In genomic region chr5:93174675-93175074, GRCm38 (mm10) we compare ENCODE assay signal across 35 mouse cellular contexts. TPM values are rescaled to one million over a fixed set of nuclear protein-coding genes. Genes with fewer than 3 reads are reported as not detected.
"Had no signal": no experiment of that assay in that cellular context is flagged by ENCODE, and none has a peak within 500 bp of the region (broad histone marks: within the 10 kb centered on the region; RNA-seq: fewer than 3 reads in every experiment).

No protein-coding gene starts in this region.

- DNase-seq: left cerebral cortex, postnatal 4 days; liver; liver, embryonic 13.5 days; liver, postnatal 0 days; lung, adult 18-20 months; lung, adult 2 months; lung, embryonic 14.5 days; lung, postnatal 10 days; lung, postnatal 14 days; lung, postnatal 36 days; lung, postnatal 4 days; midbrain, embryonic 14.5 days had no signal

- H3K9ac ChIP-seq: limb, embryonic 12.5 days; limb, embryonic 13.5 days; limb, embryonic 15.5 days; liver, embryonic 12.5 days; liver, embryonic 13.5 days; liver, embryonic 14.5 days; liver, embryonic 15.5 days; liver, postnatal 0 days; lung, embryonic 14.5 days; lung, embryonic 15.5 days; midbrain, embryonic 12.5 days; midbrain, embryonic 13.5 days; midbrain, embryonic 15.5 days; neural tube, embryonic 12.5 days; neural tube, embryonic 13.5 days had no signal

- H3K27me3 ChIP-seq: limb, embryonic 12.5 days; limb, embryonic 13.5 days; limb, embryonic 15.5 days; liver, embryonic 12.5 days; liver, embryonic 13.5 days; liver, embryonic 15.5 days; lung, embryonic 15.5 days; megakaryocyte, embryonic 14.5 days; midbrain, embryonic 12.5 days; midbrain, embryonic 13.5 days; midbrain, embryonic 15.5 days; neural tube, embryonic 12.5 days; neural tube, embryonic 13.5 days had no signal

- H3K27ac ChIP-seq: limb, embryonic 10.5 days; limb, embryonic 12.5 days; limb, embryonic 13.5 days; limb, embryonic 15.5 days; liver, embryonic 12.5 days; liver, embryonic 13.5 days; liver, embryonic 14.5 days; liver, embryonic 15.5 days; lung, embryonic 15.5 days; macrophage; midbrain, embryonic 10.5 days; midbrain, embryonic 12.5 days; midbrain, embryonic 13.5 days; midbrain, embryonic 15.5 days; neural tube, embryonic 12.5 days; neural tube, embryonic 13.5 days had no signal

- H3K4me2 ChIP-seq: limb, embryonic 12.5 days; limb, embryonic 13.5 days; limb, embryonic 15.5 days; liver, embryonic 11.5 days; liver, embryonic 12.5 days; liver, embryonic 13.5 days; liver, embryonic 15.5 days; lung, embryonic 14.5 days; lung, embryonic 15.5 days; midbrain, embryonic 11.5 days; midbrain, embryonic 12.5 days; midbrain, embryonic 13.5 days; midbrain, embryonic 15.5 days; neural tube, embryonic 12.5 days; neural tube, embryonic 13.5 days had no signal

- H3K9me3 ChIP-seq: limb, embryonic 10.5 days; limb, embryonic 12.5 days; limb, embryonic 13.5 days; limb, embryonic 15.5 days; liver, embryonic 12.5 days; liver, embryonic 13.5 days; liver, embryonic 15.5 days; lung, embryonic 15.5 days; megakaryocyte, embryonic 14.5 days; midbrain, embryonic 10.5 days; midbrain, embryonic 12.5 days; midbrain, embryonic 13.5 days; midbrain, embryonic 15.5 days; neural tube, embryonic 12.5 days; neural tube, embryonic 13.5 days had no signal

- H3K4me3 ChIP-seq: limb, embryonic 10.5 days; limb, embryonic 12.5 days; limb, embryonic 13.5 days; limb, embryonic 15.5 days; liver, embryonic 12.5 days; liver, embryonic 13.5 days; liver, embryonic 15.5 days; lung, embryonic 15.5 days; megakaryocyte, embryonic 14.5 days; midbrain, embryonic 10.5 days; midbrain, embryonic 12.5 days; midbrain, embryonic 13.5 days; midbrain, embryonic 15.5 days; myocyte; neural tube, embryonic 12.5 days; neural tube, embryonic 13.5 days had no signal

- ATAC-seq: liver, embryonic 12.5 days; liver, postnatal 0 days; lung, postnatal 0 days; midbrain, embryonic 13.5 days; midbrain, embryonic 15.5 days; midbrain, embryonic 16.5 days had no signal

- H3K4me1 ChIP-seq: limb, embryonic 10.5 days; limb, embryonic 12.5 days; limb, embryonic 13.5 days; limb, embryonic 15.5 days; liver, embryonic 12.5 days; liver, embryonic 13.5 days; liver, embryonic 15.5 days; lung, embryonic 15.5 days; midbrain, embryonic 10.5 days; midbrain, embryonic 12.5 days; midbrain, embryonic 13.5 days; midbrain, embryonic 15.5 days; neural tube, embryonic 12.5 days; neural tube, embryonic 13.5 days had no signal

RNA-seq across cellular contexts. Expression of gene 2010109A12Rik, which starts 31.6 kb away (rescaled TPM):
- total RNA-seq: midbrain, postnatal 0 days had no signal
- polyA plus RNA-seq: liver, adult 2 months; lung, adult 2 months; macrophage; myocyte had no signal
